Mouse (Mus musculus) myocyte (in vitro differentiated cells): ENCODE data around the gene Sh3gl3.

Source experiments
- E2F4 ChIP-seq: IDR thresholded peaks from one replicate; pipeline ENCODE4 v1.6.1; 2011; ENCODE audit warnings: mild to moderate bottlenecking, control low read depth, moderate library complexity; ENCODE audit not compliant: insufficient read depth
- MYOD1 ChIP-seq, 3 experiments: IDR thresholded peaks; one replicate each; pipeline ENCODE4 v1.6.1; 2011; ENCODE audit warnings: control low read depth in 2 of 3, low read depth in 2 of 3, mild to moderate bottlenecking in 2 of 3, moderate library complexity in 1 of 3; ENCODE audit not compliant: insufficient read length in 2 of 3, control insufficient read depth in 1 of 3
- MYOG ChIP-seq, 3 experiments: IDR thresholded peaks; one replicate each; pipeline ENCODE4 v1.6.1; 2011; ENCODE audit warnings: control low read depth in 2 of 3, low read depth in 2 of 3, mild to moderate bottlenecking in 2 of 3; ENCODE audit not compliant: insufficient read length in 2 of 3, control insufficient read depth in 1 of 3, insufficient read depth in 1 of 3
- POLR2A ChIP-seq: IDR thresholded peaks from one replicate; pipeline ENCODE4 v1.6.1; 2011; ENCODE audit warnings: low read depth, mild to moderate bottlenecking, control low read depth, moderate library complexity; ENCODE audit not compliant: insufficient read length
- POLR2AphosphoS2 ChIP-seq: IDR thresholded peaks from one replicate; pipeline ENCODE4 v1.6.1; 2011; ENCODE audit warnings: low read depth, control low read depth; ENCODE audit not compliant: insufficient read length
- SRF ChIP-seq: IDR thresholded peaks from one replicate; pipeline ENCODE4 v1.6.1; 2011; ENCODE audit warnings: low read depth; ENCODE audit not compliant: control insufficient read depth, insufficient read length
- TCF12 ChIP-seq: IDR thresholded peaks from one replicate; pipeline ENCODE4 v1.6.1; 2011; ENCODE audit warnings: mild to moderate bottlenecking, control low read depth; ENCODE audit not compliant: poor library complexity, insufficient read depth, severe bottlenecking
- USF1 ChIP-seq: IDR thresholded peaks from one replicate; pipeline ENCODE4 v1.6.1; 2011; ENCODE audit warnings: low read depth, mild to moderate bottlenecking, control low read depth, moderate library complexity

GRCm38 (mm10) chr7:82330860-82331259, 157.2 kb downstream of the Sh3gl3 start:
- TF ChIP-seq SRF = no peak
- TF ChIP-seq POLR2A = no peak
- no peak for TF ChIP-seq TCF12
- no peak for TF ChIP-seq USF1
- TF ChIP-seq E2F4 = no peak
- no peak for TF ChIP-seq MYOG (IDR thresholded peaks at IDR 0.05; ENCODE audit: control insufficient read depth in 1 of 3, insufficient read depth in 1 of 3, insufficient read length in 2 of 3, low read depth in 2 of 3)
- TF ChIP-seq POLR2AphosphoS2 = no peak
- TF ChIP-seq MYOD1 (IDR thresholded peaks at IDR 0.05; ENCODE audit: control insufficient read depth in 1 of 3, insufficient read length in 2 of 3, low read depth in 2 of 3) = no peak
